Mouse (Mus musculus): ENCODE data around the gene Trpm1. TPM values are rescaled to one million over a fixed set of nuclear protein-coding genes. Genes with fewer than 3 reads are reported as not detected.
A peak's percentile ranks its signal among the peaks of the same experiment; 100 is the strongest.

The Trpm1 gene
- polyA plus RNA-seq, 1 experiment, result 0.92 TPM

DNA sequence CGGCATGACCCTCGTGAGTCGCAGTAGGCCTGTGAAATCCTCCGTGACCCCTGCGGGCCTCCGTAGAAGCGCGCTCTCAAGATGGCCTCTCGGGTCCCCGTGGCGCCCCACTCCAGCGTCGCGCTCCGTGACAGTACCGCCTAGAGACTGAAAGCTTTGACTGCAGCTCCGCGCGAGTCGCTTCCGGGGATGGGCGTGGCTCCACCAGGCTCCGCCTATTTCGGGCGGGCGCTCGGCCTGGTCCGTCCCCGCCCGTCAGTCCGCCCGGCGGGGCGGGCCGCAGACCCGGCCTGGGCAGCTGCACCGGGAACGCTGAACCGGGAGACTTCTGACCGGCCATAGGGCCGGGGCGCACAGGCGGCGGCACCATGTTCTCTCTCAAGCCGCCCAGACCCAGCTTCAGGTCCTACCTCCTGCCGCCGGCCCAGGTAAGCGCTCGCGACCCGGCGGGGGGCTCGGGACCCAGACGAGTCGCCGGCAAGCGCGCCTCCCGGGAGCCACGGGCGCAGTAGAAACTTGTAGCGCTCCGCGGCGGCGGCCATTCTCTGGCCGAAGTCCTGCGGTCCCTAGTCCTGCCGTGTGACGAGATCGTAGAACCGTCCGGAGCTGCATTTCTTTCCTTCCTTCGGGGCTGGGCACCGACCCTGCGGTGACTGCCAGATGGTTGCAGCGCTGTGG is 133.9 kb downstream of the Trpm1 start, which contains the start of gene Mtmr10:
TSS of gene Mtmr10 (plus strand) at position 240 of the 678 bp plus-strand sequence.
- under 1% methylated on average over 77 of the region's 77 CpGs for WGBS
- peak within 1 kb of the TSS; percentile 71 for H3K27ac ChIP-seq (ENCODE audit: control insufficient read depth, insufficient read depth, low read depth, low read length, poor library complexity)
- TF ChIP-seq POLR2A (IDR thresholded peaks at IDR 0.05; ENCODE audit: borderline replicate concordance, control insufficient read depth, low read depth, low read length) (peak; percentile 50; the same call in 1 of the 2 replicates), CTCF (IDR thresholded peaks at IDR 0.05; ENCODE audit: control insufficient read depth, insufficient read depth, low read length) (no peak)
- H3K4me3 ChIP-seq (replicated peaks; ENCODE audit: control insufficient read depth, low read depth, low read length), result peak within 1 kb of the TSS; percentile 66
- H3K4me1 ChIP-seq (ENCODE audit: control insufficient read depth, insufficient read depth, low read length), result no peaks in the 10 kb centered on the region; the same call in 1 of the 2 replicates

DNA sequence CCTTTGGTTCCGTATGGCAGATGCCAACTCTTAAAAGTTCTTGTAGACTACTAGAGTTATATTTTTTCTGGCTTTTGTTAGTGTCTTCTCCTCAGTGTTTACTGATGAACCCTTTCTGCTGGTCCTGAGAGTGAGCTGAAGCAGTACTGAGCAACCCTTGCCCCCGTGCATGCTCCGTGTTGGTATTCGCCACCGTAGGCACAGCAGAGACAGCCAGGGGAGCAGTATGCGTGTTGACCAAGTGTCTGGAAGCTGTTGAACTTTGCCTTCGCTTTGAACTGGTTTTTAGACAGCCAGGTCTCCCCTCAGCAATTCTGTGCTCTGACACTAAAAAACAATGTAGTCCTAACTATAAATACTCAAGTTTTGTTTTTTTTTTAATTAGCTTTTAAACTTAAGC is 135.8 kb downstream of the Trpm1 start:
- no peak overlapping the region for H3K27ac ChIP-seq (ENCODE audit: control insufficient read depth, insufficient read depth, low read depth, low read length, poor library complexity)
- WGBS, result 90% methylated on average over 7 of the region's 7 CpGs
- no peaks in the 10 kb centered on the region; the same call in 1 of the 2 replicates for H3K4me1 ChIP-seq (ENCODE audit: control insufficient read depth, insufficient read depth, low read length)
- no peak overlapping the region for H3K4me3 ChIP-seq (replicated peaks; ENCODE audit: control insufficient read depth, low read depth, low read length)
- TF ChIP-seq CTCF (IDR thresholded peaks at IDR 0.05; ENCODE audit: control insufficient read depth, insufficient read depth, low read length) (no peak), POLR2A (IDR thresholded peaks at IDR 0.05; ENCODE audit: borderline replicate concordance, control insufficient read depth, low read depth, low read length) (no peak)

DNA sequence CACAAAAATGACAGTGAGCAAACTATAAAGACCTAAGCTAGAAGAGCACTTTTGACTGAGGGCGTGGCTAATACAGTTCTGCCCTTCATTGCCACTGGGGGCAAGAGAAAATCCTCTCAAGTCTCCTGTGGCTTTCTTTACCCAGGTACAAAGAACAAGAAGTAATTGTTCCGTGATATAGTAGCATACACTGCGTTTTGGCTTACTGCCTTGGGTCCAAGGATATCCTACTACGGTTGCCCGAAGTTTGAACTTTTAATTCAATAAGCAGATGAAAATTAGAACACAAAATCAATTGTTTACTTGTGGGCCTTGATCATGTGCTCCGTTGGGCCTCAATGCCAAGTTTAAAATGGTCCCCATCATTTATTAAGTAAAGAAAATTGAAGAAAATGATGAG is 136.8 kb downstream of the Trpm1 start:
- WGBS, result 88% methylated on average over 6 of the region's 6 CpGs
- H3K4me1 ChIP-seq (ENCODE audit: control insufficient read depth, insufficient read depth, low read length), result no peaks in the 10 kb centered on the region; the same call in 1 of the 2 replicates
- TF ChIP-seq CTCF (IDR thresholded peaks at IDR 0.05; ENCODE audit: control insufficient read depth, insufficient read depth, low read length), result no peak
- TF ChIP-seq POLR2A (IDR thresholded peaks at IDR 0.05; ENCODE audit: borderline replicate concordance, control insufficient read depth, low read depth, low read length), result no peak
- no peak overlapping the region for H3K4me3 ChIP-seq (replicated peaks; ENCODE audit: control insufficient read depth, low read depth, low read length)
- no peak overlapping the region for H3K27ac ChIP-seq (ENCODE audit: control insufficient read depth, insufficient read depth, low read depth, low read length, poor library complexity)

DNA sequence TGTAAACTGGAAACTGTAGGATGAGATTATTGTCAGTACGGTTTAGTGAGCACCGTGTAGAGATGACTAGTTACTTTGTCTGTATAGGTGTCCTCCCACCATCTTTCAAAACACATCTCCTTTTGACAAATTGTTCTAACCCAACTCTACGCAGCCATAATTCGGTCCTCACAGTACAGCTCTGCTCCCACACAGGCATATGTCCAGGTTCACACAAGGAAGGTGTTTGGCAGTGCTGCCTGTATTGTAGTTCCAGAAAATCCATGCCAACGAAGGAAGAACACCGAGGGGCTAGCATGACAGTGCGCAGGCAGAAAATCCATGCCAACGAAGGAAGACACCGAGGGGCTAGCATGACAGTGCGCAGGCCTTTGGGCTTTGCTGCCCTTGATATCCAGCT is 138.1 kb downstream of the Trpm1 start:
- Histone ChIP-seq H3K4me1 (ENCODE audit: control insufficient read depth, insufficient read depth, low read length) (no peaks in the 10 kb centered on the region; the same call in 1 of the 2 replicates), H3K27ac (ENCODE audit: control insufficient read depth, insufficient read depth, low read depth, low read length, poor library complexity) (no peak overlapping the region), H3K4me3 (replicated peaks; ENCODE audit: control insufficient read depth, low read depth, low read length) (no peak overlapping the region)
- TF ChIP-seq CTCF (IDR thresholded peaks at IDR 0.05; ENCODE audit: control insufficient read depth, insufficient read depth, low read length), result no peak
- no peak for TF ChIP-seq POLR2A (IDR thresholded peaks at IDR 0.05; ENCODE audit: borderline replicate concordance, control insufficient read depth, low read depth, low read length)
- 87% methylated on average over 10 of the region's 10 CpGs for whole genome bisulfite sequencing

DNA sequence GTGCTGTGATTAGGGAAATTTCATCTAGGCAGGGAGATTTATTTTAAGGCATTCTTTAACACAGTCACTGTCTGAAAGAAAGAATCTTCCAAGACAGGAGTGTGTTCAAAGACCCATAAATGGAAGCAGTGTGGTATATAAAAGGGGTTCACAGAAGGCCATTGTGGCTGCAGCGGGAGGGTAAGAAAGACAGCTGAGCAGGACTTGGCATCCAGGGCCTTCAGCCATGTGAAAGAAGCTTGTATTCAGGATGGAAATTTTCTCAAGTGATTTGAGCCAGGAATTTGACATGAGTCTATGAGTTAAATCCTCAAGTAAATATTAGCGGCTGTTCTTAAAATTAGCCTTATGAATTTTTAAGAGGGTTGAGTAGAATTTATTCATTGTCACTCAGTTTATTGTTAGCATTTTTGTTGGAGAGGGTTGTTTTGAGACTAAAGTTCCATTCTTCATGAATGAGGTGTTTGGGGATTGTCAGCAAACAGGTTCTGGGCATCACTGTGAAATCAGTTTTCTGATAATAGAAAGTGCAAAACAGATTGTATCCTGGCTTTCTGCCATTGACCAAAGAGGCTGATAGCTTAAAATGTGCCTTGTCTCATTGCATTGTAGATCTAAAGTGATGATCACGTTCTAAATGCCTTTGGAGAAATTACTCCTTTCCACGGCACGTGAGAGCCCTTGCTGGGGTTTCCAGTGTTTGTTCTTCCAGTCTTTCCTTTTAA is 142.8 kb downstream of the Trpm1 start:
- WGBS, result 84% methylated on average over 5 of the region's 5 CpGs
- H3K4me3 ChIP-seq (replicated peaks; ENCODE audit: control insufficient read depth, low read depth, low read length), result no peak overlapping the region
- H3K4me1 ChIP-seq (ENCODE audit: control insufficient read depth, insufficient read depth, low read length), result no peaks in the 10 kb centered on the region
- no peak for TF ChIP-seq CTCF (IDR thresholded peaks at IDR 0.05; ENCODE audit: control insufficient read depth, insufficient read depth, low read length)
- no peak for TF ChIP-seq POLR2A (IDR thresholded peaks at IDR 0.05; ENCODE audit: borderline replicate concordance, control insufficient read depth, low read depth, low read length)
- H3K27ac ChIP-seq (ENCODE audit: control insufficient read depth, insufficient read depth, low read depth, low read length, poor library complexity), result no peak overlapping the region

DNA sequence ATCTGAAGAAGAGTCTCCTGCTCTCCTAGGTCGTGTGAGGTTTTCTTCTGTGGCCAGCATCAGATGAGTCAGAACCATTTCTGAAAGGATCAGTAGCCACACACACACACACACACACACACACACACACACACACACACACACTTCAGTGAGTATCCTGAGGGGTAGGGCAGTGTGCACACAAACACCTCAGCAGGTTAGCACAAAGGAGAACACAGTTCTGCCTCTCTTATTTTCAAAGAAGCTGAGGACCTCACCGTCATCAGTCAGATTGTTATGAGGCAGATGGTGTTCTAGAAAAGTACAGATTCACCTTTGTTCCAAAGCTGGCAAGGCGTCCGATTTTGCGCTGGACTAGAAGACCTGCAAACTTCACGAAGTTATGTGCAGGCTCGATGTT is 156.6 kb downstream of the Trpm1 start:
- 82% methylated on average over 7 of the region's 7 CpGs for WGBS
- TF ChIP-seq POLR2A (IDR thresholded peaks at IDR 0.05; ENCODE audit: borderline replicate concordance, control insufficient read depth, low read depth, low read length) (no peak), CTCF (IDR thresholded peaks at IDR 0.05; ENCODE audit: control insufficient read depth, insufficient read depth, low read length) (no peak)
- H3K4me1 ChIP-seq (ENCODE audit: control insufficient read depth, insufficient read depth, low read length), result no peaks in the 10 kb centered on the region
- H3K4me3 ChIP-seq (replicated peaks; ENCODE audit: control insufficient read depth, low read depth, low read length), result no peak overlapping the region
- no peak overlapping the region for H3K27ac ChIP-seq (ENCODE audit: control insufficient read depth, insufficient read depth, low read depth, low read length, poor library complexity)

DNA sequence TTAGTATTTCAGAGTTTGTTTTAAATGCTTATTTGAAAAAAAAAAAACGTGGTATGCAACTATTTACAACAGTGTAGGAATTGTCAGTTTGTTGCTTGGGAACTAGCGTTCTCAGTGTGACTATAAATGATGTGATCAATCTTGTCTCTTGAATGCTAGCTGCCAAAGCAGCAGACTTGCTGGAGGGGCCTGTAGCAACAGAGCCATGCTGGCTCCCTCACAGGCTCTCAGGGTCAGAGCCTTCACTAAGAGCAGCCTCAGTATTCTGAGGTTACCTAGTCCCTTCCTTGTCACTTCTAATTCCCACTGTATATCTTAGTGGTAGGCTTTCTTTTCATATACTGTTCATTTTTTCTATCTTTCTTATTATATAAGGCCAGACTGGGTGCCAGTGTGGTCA is 157.1 kb downstream of the Trpm1 start:
- no peak overlapping the region for H3K27ac ChIP-seq (ENCODE audit: control insufficient read depth, insufficient read depth, low read depth, low read length, poor library complexity)
- no peak for TF ChIP-seq POLR2A (IDR thresholded peaks at IDR 0.05; ENCODE audit: borderline replicate concordance, control insufficient read depth, low read depth, low read length)
- no peak for TF ChIP-seq CTCF (IDR thresholded peaks at IDR 0.05; ENCODE audit: control insufficient read depth, insufficient read depth, low read length)
- WGBS, result 73% methylated on average over 2 of the region's 2 CpGs
- no peak overlapping the region for H3K4me3 ChIP-seq (replicated peaks; ENCODE audit: control insufficient read depth, low read depth, low read length)
- H3K4me1 ChIP-seq (ENCODE audit: control insufficient read depth, insufficient read depth, low read length), result no peaks in the 10 kb centered on the region

DNA sequence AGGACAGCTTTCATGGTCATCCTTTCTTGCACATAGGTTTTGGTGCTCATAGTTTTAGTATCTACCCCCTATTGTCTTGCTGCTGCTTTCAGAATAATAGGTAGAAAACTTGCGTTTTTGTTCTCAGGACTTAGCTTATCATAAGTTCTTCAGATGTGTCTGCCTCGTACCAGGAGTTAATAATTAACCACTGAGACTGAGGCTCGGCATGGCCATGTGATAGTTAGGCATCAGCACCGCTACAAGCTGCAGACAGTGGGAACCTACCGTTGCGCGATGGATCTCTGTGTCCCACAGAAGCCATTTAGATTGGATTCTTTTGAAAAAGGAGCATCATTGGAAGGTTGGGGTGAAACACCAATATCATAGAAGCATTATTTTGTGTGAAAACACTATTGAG is 159.2 kb downstream of the Trpm1 start:
- no peaks in the 10 kb centered on the region for H3K4me1 ChIP-seq (ENCODE audit: control insufficient read depth, insufficient read depth, low read length)
- H3K27ac ChIP-seq (ENCODE audit: control insufficient read depth, insufficient read depth, low read depth, low read length, poor library complexity), result no peak overlapping the region
- 90% methylated on average over 7 of the region's 7 CpGs for WGBS
- TF ChIP-seq POLR2A (IDR thresholded peaks at IDR 0.05; ENCODE audit: borderline replicate concordance, control insufficient read depth, low read depth, low read length) (no peak), CTCF (IDR thresholded peaks at IDR 0.05; ENCODE audit: control insufficient read depth, insufficient read depth, low read length) (no peak)
- H3K4me3 ChIP-seq (replicated peaks; ENCODE audit: control insufficient read depth, low read depth, low read length), result no peak overlapping the region

Other genes starting within 250 kb of the Trpm1 start
- not detected in 2 replicates for gene E030018B13Rik, start 237.0 kb upstream of the Trpm1 start, polyA plus RNA-seq (2011; ENCODE audit: insufficient read depth, insufficient read length, low replicate concordance, missing spikeins)
- gene Klf13, start 214.9 kb upstream of the Trpm1 start, polyA plus RNA-seq (2011; ENCODE audit: insufficient read depth, insufficient read length, low replicate concordance, missing spikeins), result 38.0 and 58.7 TPM in 2 replicates
- 2.0 and 2.2 TPM in 2 replicates for gene Mtmr10, start 133.8 kb downstream of the Trpm1 start, polyA plus RNA-seq (2011; ENCODE audit: insufficient read depth, insufficient read length, low replicate concordance, missing spikeins)
- gene Fan1, start 220.3 kb downstream of the Trpm1 start, polyA plus RNA-seq (2011; ENCODE audit: insufficient read depth, insufficient read length, low replicate concordance, missing spikeins), result 1.2 and 1.7 TPM in 2 replicates
- gene Mphosph10, start 238.4 kb downstream of the Trpm1 start, polyA plus RNA-seq (2011; ENCODE audit: insufficient read depth, insufficient read length, low replicate concordance, missing spikeins), result 17.4 and 28.8 TPM in 2 replicates
- 14.0 and 44.9 TPM in 2 replicates for gene Mcee, start 238.8 kb downstream of the Trpm1 start, polyA plus RNA-seq (2011; ENCODE audit: insufficient read depth, insufficient read length, low replicate concordance, missing spikeins)

Measured in bone marrow, adult 2 months (tissue).